Mouse (Mus musculus): ENCODE measurements at regions not wholly inside any gene's neighbourhood (a gene's known extent, or its start where the extent isn't known, plus 50 kb on each side); places are given as distances from the start of the nearest gene placed in this dataset.

- no peak for TF ChIP-seq CTCF (IDR thresholded peaks at IDR 0.05)
- intact Hi-C loops (cut with DNase I): no loop called here
- no peak for DNase-seq
These were observed 65.3 kb downstream of the Med10 start for GRCm38 (mm10) chr13:69867296-69868065.

DNA sequence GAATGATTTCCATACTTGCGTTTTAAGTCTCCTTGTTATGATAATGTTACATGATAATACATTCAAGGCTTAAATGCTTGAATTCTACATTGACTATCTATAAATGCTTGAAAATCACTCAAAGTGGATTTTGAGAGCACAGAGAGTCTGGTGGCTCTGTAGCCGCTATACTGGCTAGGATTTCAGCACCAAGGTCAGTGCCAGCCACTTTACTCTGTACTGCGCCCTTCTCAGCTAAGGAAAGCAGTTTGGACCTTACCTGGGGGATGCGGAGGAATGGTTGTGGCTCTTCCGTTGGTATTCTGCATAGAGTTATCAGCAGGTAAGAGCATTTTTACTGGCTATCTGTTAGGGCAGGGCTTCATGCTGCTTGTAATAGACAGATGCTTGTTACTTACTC, 94.3 kb downstream of the Med10 start:
- no peak for DNase-seq
- intact Hi-C loops (cut with DNase I): no loop called here
- H3K4me3 ChIP-seq: no peak overlapping the region
- TF ChIP-seq CTCF (IDR thresholded peaks at IDR 0.05): no peak
- H3K27ac ChIP-seq: no peak overlapping the region

More at GRCm38 (mm10) chr13:69867296-69868065, 65.3 kb downstream of the Med10 start:
- Histone ChIP-seq H3K27ac (no peak overlapping the region), H3K4me3 (no peak overlapping the region)

DNA sequence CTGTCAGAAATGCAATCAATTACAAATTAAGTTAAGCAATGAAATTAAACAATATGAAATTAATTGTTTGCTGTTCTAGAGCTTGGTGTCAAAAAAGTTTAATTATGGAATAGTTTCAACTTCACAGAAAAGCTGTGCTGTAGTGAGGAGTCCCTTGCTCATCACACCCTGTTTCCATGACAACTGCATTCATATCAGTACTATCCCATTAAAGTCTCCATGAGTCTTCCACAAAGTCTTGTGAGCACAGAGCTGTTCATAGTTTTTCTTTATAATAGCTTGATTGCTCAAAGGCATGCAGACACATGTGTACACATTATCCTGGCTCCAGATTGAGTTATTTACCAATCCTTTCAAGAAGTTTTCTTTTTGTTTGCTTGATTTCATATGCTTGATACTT, 98.9 kb downstream of the Med10 start:
- TF ChIP-seq CTCF (IDR thresholded peaks at IDR 0.05): no peak
- Histone ChIP-seq H3K4me3 (no peak overlapping the region), H3K27ac (no peak overlapping the region)
- DNase-seq: no peak
- intact Hi-C loops (cut with DNase I): no loop called here

GRCm38 (mm10) chr13:69906802-69907537, 104.8 kb downstream of the Med10 start:
- TF ChIP-seq CTCF (IDR thresholded peaks at IDR 0.05): no peak
- no peak for DNase-seq
- Histone ChIP-seq H3K4me3 (no peak overlapping the region), H3K27ac (no peak overlapping the region)
- intact Hi-C loops (cut with DNase I): no loop called here

- Histone ChIP-seq H3K27ac (no peak overlapping the region), H3K4me3 (no peak overlapping the region)
- TF ChIP-seq CTCF (IDR thresholded peaks at IDR 0.05): no peak
- no peak for DNase-seq
- intact Hi-C loops (cut with DNase I): no loop called here
These were observed 113.6 kb downstream of the Med10 start for GRCm38 (mm10) chr13:69915796-69916195.

DNA sequence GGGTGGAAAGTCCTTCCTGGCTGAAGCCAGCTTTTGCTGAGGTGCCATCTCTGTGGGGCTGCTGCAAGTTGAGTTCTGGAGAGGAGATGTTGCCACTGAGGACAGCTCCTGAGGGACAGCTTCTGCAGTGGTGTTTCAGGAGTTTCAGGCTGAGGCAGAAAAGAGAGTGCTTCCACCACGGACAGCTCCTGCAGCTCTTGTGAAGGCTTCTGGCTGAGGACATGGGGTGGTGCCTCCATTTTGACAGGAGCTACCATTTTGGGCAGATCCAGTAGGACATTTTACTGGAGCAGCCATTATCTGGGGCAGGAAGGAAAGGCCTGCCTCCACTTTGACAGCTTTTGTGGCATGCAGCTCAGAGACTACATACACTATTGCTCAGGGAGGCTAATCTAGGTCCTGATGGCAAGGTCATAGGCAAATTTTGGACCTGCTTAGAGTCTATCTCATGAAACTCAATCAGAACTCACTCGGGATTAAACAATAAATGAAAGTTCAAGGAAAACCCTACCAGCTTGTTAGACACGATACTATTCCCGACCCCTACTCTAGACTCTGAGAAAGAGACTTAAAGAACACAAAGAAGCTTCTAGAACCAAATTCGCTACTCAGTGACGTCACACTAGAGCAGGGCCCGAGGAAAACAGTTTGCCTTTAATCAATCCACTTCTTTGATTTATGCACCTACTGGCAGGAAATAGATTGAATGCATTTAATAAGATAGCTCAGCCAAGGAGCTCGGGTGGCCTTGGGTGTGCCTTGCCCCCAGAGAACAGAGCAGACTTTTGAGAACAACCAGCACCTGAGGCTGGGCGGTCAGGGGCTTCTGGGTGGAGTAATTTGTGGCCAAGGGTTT, 130.7 kb downstream of the Med10 start:
- DNase-seq: no peak
- TF ChIP-seq CTCF (IDR thresholded peaks at IDR 0.05): no peak
- H3K27ac ChIP-seq: no peak overlapping the region
- intact Hi-C loops (cut with DNase I): no loop called here
- no peak overlapping the region for H3K4me3 ChIP-seq

- H3K27ac ChIP-seq: no peak overlapping the region
- intact Hi-C loops (cut with DNase I): no loop called here
- DNase-seq: no peak
- no peak for TF ChIP-seq CTCF (IDR thresholded peaks at IDR 0.05)
- H3K4me3 ChIP-seq: no peak overlapping the region
These were observed 131.3 kb downstream of the Med10 start for GRCm38 (mm10) chr13:69933551-69933845.

DNA sequence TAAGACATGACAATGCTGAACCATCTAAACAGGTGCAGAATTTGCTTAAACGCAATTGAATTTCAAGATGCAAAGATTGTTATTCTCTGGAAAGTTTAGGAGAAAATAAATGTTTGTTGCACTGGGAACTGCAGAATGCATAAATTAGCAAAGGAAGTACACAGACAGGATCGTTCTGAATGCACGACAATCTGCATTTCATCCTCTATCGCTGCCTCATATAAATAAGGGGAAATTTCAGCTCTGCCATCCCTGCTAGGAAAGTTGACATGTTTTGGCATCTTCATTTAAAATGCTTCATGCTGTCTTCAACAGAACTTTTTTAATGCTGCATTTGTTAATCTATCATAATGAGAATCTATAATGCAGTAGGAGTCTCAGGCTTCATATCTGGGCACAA, 137.6 kb downstream of the Med10 start:
- DNase-seq: no peak
- intact Hi-C loops (cut with DNase I): no loop called here
- Histone ChIP-seq H3K4me3 (no peak overlapping the region), H3K27ac (no peak overlapping the region)
- no peak for TF ChIP-seq CTCF (IDR thresholded peaks at IDR 0.05)

GRCm38 (mm10) chr13:69944651-69945050, 142.5 kb downstream of the Med10 start:
- no peak overlapping the region for H3K4me3 ChIP-seq
- no peak overlapping the region for H3K27ac ChIP-seq
- no peak for TF ChIP-seq CTCF (IDR thresholded peaks at IDR 0.05)
- intact Hi-C loops (cut with DNase I): no loop called here
- DNase-seq: no peak

GRCm38 (mm10) chr13:69946615-69947014, 144.4 kb downstream of the Med10 start:
- Histone ChIP-seq H3K4me3 (no peak overlapping the region), H3K27ac (no peak overlapping the region)
- DNase-seq: no peak
- no peak for TF ChIP-seq CTCF (IDR thresholded peaks at IDR 0.05)
- intact Hi-C loops (cut with DNase I): no loop called here

DNA sequence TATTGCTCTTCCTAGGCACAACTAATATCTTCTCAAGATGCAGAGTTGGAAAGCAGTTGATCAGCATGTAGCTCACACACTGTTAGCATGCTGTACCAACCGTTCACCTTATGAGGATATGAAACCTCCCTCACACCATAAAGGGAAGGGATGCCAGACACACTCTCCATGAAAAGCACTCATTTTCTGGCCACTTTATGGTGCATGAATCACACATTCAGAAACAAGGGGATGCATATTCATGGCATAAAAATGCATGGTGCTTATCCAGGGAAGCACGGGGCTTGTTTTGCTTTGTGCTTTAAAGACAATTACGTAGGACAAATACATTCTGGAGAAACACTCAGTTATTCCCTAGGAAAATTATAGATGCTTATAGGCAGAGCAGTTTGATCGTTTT, 149.9 kb downstream of the Med10 start:
- Histone ChIP-seq H3K4me3 (no peak overlapping the region), H3K27ac (no peak overlapping the region)
- intact Hi-C loops (cut with DNase I): no loop called here
- no peak for DNase-seq
- TF ChIP-seq CTCF (IDR thresholded peaks at IDR 0.05): no peak

- no peak for DNase-seq
- Histone ChIP-seq H3K4me3 (no peak overlapping the region), H3K27ac (no peak overlapping the region)
- intact Hi-C loops (cut with DNase I): no loop called here
- no peak for TF ChIP-seq CTCF (IDR thresholded peaks at IDR 0.05)
These were observed 152.0 kb downstream of the Med10 start for GRCm38 (mm10) chr13:69954171-69954570.

DNA sequence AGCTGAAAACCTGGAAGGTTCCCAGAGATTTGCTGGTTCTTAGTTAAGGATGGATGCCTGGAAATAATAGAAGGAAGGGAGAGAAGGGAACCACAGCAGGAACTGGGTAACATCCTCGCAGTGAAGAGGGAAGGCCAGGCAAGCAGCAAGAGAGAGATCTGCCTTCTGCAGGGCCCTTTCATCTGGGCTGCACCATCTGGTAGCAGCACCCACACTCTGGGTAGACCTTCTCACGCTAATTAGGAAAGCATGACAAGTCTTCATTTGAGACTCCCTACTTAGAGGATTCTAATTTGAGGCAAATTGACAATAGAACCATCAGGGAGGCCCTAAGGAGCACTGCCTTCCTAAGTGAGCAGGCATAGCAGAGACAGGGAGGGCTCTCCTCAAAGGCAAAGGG, 153.3 kb downstream of the Med10 start:
- DNase-seq: no peak
- TF ChIP-seq CTCF (IDR thresholded peaks at IDR 0.05): no peak
- intact Hi-C loops (cut with DNase I): no loop called here
- H3K4me3 ChIP-seq: no peak overlapping the region
- no peak overlapping the region for H3K27ac ChIP-seq

Measured in gastrocnemius, adult 2 months (tissue).